ENCODE assay signal across 7 mouse cellular contexts in genomic region chr5:128596813-128597212, GRCm38 (mm10). TPM values are rescaled to one million over a fixed set of nuclear protein-coding genes. Genes with fewer than 3 reads are reported as not detected.
A peak's percentile ranks its signal among the peaks of the same experiment; 100 is the strongest.
DNase-seq lines count a peak whose midpoint lies in the region; ATAC-seq lines count a peak whose summit lies in the region.

No protein-coding gene starts in this region.

- peak overlapping the region; percentile 57; the same call in 1 of the 2 replicates for H3K27ac ChIP-seq in embryonic facial prominence, embryonic 13.5 days
- peak overlapping the region; percentile 11 for H3K27ac ChIP-seq in hindbrain, embryonic 16.5 days (ENCODE audit: low read depth, low read length)
- no peak overlapping the region for H3K27ac ChIP-seq in neural tube, embryonic 14.5 days (ENCODE audit: low read depth, low read length)

- peak overlapping the region; percentile 89 for H3K4me2 ChIP-seq in embryonic facial prominence, embryonic 13.5 days
- peak overlapping the region; percentile 62 for H3K4me2 ChIP-seq in hindbrain, embryonic 16.5 days (ENCODE audit: low read length)
- peak overlapping the region; percentile 59 for H3K4me2 ChIP-seq in neural tube, embryonic 14.5 days (ENCODE audit: low read depth, low read length)

- H3K9me3 ChIP-seq in embryonic facial prominence, embryonic 13.5 days: no peaks in the 10 kb centered on the region
- no peaks in the 10 kb centered on the region for H3K9me3 ChIP-seq in hindbrain, embryonic 16.5 days (ENCODE audit: control insufficient read depth, low read length)
- no peaks in the 10 kb centered on the region for H3K9me3 ChIP-seq in neural tube, embryonic 14.5 days (ENCODE audit: control insufficient read depth, low read length)

- H3K4me3 ChIP-seq in embryonic facial prominence, embryonic 13.5 days: peak overlapping the region; percentile 42
- H3K4me3 ChIP-seq in hindbrain, embryonic 16.5 days (ENCODE audit: low read length): peak overlapping the region; percentile 43
- H3K4me3 ChIP-seq in neural tube, embryonic 14.5 days (ENCODE audit: low read depth, low read length): peak overlapping the region; percentile 27

- no peaks in the 10 kb centered on the region for H3K36me3 ChIP-seq in embryonic facial prominence, embryonic 13.5 days
- H3K36me3 ChIP-seq in hindbrain, embryonic 16.5 days (ENCODE audit: control insufficient read depth, insufficient read depth, low read length): no peaks in the 10 kb centered on the region
- no peaks in the 10 kb centered on the region for H3K36me3 ChIP-seq in neural tube, embryonic 14.5 days (ENCODE audit: control insufficient read depth, insufficient read depth, low read length)

- peak overlapping the region; percentile 67 for H3K9ac ChIP-seq in embryonic facial prominence, embryonic 13.5 days
- peak overlapping the region; percentile 47 for H3K9ac ChIP-seq in hindbrain, embryonic 16.5 days (ENCODE audit: low read depth, low read length)
- H3K9ac ChIP-seq in neural tube, embryonic 14.5 days (replicated peaks; ENCODE audit: low read depth, low read length): no peak overlapping the region; the same call in 1 of the 2 replicates

- WGBS in embryonic facial prominence, embryonic 13.5 days: 2% methylated on average over 20 of the region's 20 CpGs
- WGBS in hindbrain, embryonic 16.5 days: under 1% methylated on average over 20 of the region's 20 CpGs
- 1% methylated on average over 20 of the region's 20 CpGs for WGBS in neural tube, embryonic 14.5 days

- peaks cover 51% of the 10 kb centered on the region for H3K4me1 ChIP-seq in embryonic facial prominence, embryonic 13.5 days
- peaks cover 30% of the 10 kb centered on the region for H3K4me1 ChIP-seq in hindbrain, embryonic 16.5 days (ENCODE audit: control insufficient read depth, insufficient read depth, low read depth, low read length)
- peaks cover 36% of the 10 kb centered on the region; the same call in 1 of the 2 replicates for H3K4me1 ChIP-seq in neural tube, embryonic 14.5 days (ENCODE audit: control insufficient read depth, insufficient read depth, low read length)

- DNase-seq in kidney, postnatal 4 days: peak; percentile 54 to 64
- DNase-seq in kidney, adult 11 months: no peak
- DNase-seq in testis, postnatal 14 days (ENCODE audit: low spot score): no peak

- ATAC-seq in embryonic facial prominence, embryonic 13.5 days (ENCODE audit: insufficient number of reproducible peaks, insufficient read depth, low FRiP score, low TSS enrichment, low read depth): no peak
- peak; percentile 50 for ATAC-seq in hindbrain, embryonic 16.5 days
- peak; percentile 18; the same call in 1 of the 2 replicates for ATAC-seq in neural tube, embryonic 14.5 days (ENCODE audit: low read depth)
- no peak for ATAC-seq in cerebellum, adult (ENCODE audit: insufficient number of reproducible peaks, low FRiP score, low TSS enrichment)

- H3K27me3 ChIP-seq in embryonic facial prominence, embryonic 13.5 days: peaks cover 11% of the 10 kb centered on the region; the same call in 1 of the 2 replicates
- 0 out of 2 replicates have a peak, but pooled peaks cover 2% of the 10 kb centered on the region for H3K27me3 ChIP-seq in hindbrain, embryonic 16.5 days (replicated peaks; ENCODE audit: control insufficient read depth, insufficient read depth, low read length)
- peaks cover 6% of the 10 kb centered on the region; the same call in 1 of the 2 replicates for H3K27me3 ChIP-seq in neural tube, embryonic 14.5 days (ENCODE audit: control insufficient read depth, insufficient read depth, low read length)

RNA-seq across cellular contexts. Expression of gene Fzd10, which starts 3.8 kb away (rescaled TPM):
- 9.2 and 12.6 TPM in 2 replicates for polyA plus RNA-seq in embryonic facial prominence, embryonic 13.5 days (2015; fragmentation: Nextera tagmentation; extraction: Ambion mirVana)
- 2.9 and 3.1 TPM in 2 replicates for polyA plus RNA-seq in hindbrain, embryonic 16.5 days (2015; fragmentation: Nextera tagmentation; extraction: Ambion mirVana)
- 2.6 and 4.4 TPM in 2 replicates for polyA plus RNA-seq in neural tube, embryonic 14.5 days (2014; fragmentation: Nextera tagmentation; extraction: Ambion mirVana)

Comparison
In these comparisons a context has a peak if more than half of its experiments do, and no peak if none do; other contexts are left out.
1. DNase-seq: peak in kidney, postnatal 4 days (2 of 2); none in kidney, adult 11 months (single experiment) and testis, postnatal 14 days (single experiment).
2. ATAC-seq: peak in hindbrain, embryonic 16.5 days (single experiment) and neural tube, embryonic 14.5 days (single experiment); none in embryonic facial prominence, embryonic 13.5 days (single experiment) and cerebellum, adult (single experiment).
3. Peak in every context shown above with its lines, with median percentiles within 50 percentile points of each other: H3K4me2 ChIP-seq and H3K4me3 ChIP-seq.